Comparison of ENCODE assay signal across 16 mouse cellular contexts in the genomic region with DNA sequence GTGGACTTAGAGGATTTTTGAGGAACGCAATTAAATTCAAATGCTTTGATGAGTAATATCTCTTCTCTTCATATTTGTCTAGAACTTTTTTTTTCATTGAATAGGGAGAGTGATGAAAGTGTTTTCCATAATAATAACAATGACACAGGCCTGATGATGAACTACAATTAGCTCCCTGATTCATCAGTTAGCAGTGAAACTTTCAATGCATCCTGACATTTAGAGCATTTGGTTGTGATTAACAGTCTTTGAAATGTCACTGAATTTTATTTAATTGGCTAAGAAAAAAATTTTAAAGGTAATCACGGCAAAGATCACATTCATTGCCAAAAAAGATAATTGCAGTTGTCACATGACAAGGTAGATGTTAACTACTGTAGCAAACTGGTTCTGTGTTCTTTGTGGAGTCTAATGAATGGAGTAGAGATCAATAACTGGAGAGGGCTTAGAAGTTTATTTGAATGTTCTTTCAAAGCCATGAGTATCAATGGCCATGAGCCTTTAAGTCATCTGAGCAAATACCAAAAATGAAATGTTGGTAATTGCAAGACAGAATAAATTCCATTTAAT.
"Had no signal": no experiment of that assay in that cellular context is flagged by ENCODE, and none has a peak within 500 bp of the region (broad histone marks: within the 10 kb centered on the region; RNA-seq: fewer than 3 reads in every experiment).

No protein-coding gene starts in this region.

- H3K27ac ChIP-seq: macrophage; midbrain, embryonic 13.5 days; midbrain, embryonic 15.5 days; neural tube, embryonic 12.5 days; stomach, embryonic 15.5 days; stomach, postnatal 0 days had no signal

- H3K4me1 ChIP-seq: megakaryocyte, embryonic 14.5 days; midbrain, embryonic 13.5 days; midbrain, embryonic 15.5 days; neural tube, embryonic 12.5 days; stomach, embryonic 15.5 days had no signal

- ATAC-seq: midbrain, embryonic 13.5 days; midbrain, embryonic 15.5 days had no signal

- DNase-seq: lung, adult 18-20 months; lung, embryonic 14.5 days; lung, postnatal 14 days; lung, postnatal 36 days; right cerebral cortex, postnatal 14 days; thymus, adult 2 months; thymus, postnatal 25 days; thymus, postnatal 4 days had no signal

- H3K27me3 ChIP-seq: megakaryocyte, embryonic 14.5 days; midbrain, embryonic 13.5 days; midbrain, embryonic 15.5 days; neural tube, embryonic 12.5 days; stomach, embryonic 15.5 days had no signal

- H3K9me3 ChIP-seq: midbrain, embryonic 13.5 days; midbrain, embryonic 15.5 days; neural tube, embryonic 12.5 days; stomach, embryonic 15.5 days had no signal

- H3K36me3 ChIP-seq: midbrain, embryonic 13.5 days; midbrain, embryonic 15.5 days; neural tube, embryonic 12.5 days; stomach, embryonic 15.5 days had no signal

- H3K9ac ChIP-seq: lung, embryonic 14.5 days; midbrain, embryonic 13.5 days; midbrain, embryonic 15.5 days; neural tube, embryonic 12.5 days; stomach, embryonic 15.5 days had no signal

- H3K4me2 ChIP-seq: lung, embryonic 14.5 days; midbrain, embryonic 11.5 days; midbrain, embryonic 13.5 days; midbrain, embryonic 15.5 days; neural tube, embryonic 12.5 days; stomach, embryonic 15.5 days had no signal

- H3K4me3 ChIP-seq: megakaryocyte, embryonic 14.5 days; midbrain, embryonic 13.5 days; midbrain, embryonic 15.5 days; neural tube, embryonic 12.5 days; stomach, embryonic 15.5 days had no signal
